Mouse (Mus musculus) midbrain, embryonic 12.5 days (tissue): ENCODE measurements at regions not wholly inside any gene's neighbourhood (a gene's known extent, or its start where the extent isn't known, plus 50 kb on each side); places are given as distances from the start of the nearest gene placed in this dataset.

Experiments
- ATAC-seq: fragments of 200-750 bp; cut with Nextera tagmentation; 2 replicates; pipeline ENCODE4 v1.8.0; 2017; ENCODE audit warnings: low read depth, moderate TSS enrichment, moderate library complexity; ENCODE audit not compliant: low FRiP score
- H3K27ac ChIP-seq: fragments of 300-500 bp; sonication (generic); replicated peaks from 2 replicates; pipeline ENCODE4 v1.5.1; 2016; ENCODE audit warnings: mild to moderate bottlenecking
- H3K27me3 ChIP-seq: fragments of 300-500 bp; sonication (generic); 2 replicates; pipeline ENCODE4 v1.6.1; 2016; ENCODE audit warnings: mild to moderate bottlenecking
- H3K36me3 ChIP-seq: fragments of 300-500 bp; sonication (generic); 2 replicates; pipeline ENCODE4 v1.6.1; 2016
- H3K4me1 ChIP-seq: fragments of 300-500 bp; sonication (generic); 2 replicates; pipeline ENCODE4 v1.6.1; 2016
- H3K4me2 ChIP-seq: fragments of 300-500 bp; sonication (generic); replicated peaks from 2 replicates; pipeline ENCODE4 v1.6.1; 2016; ENCODE audit warnings: mild to moderate bottlenecking, moderate library complexity
- H3K4me3 ChIP-seq: fragments of 300-500 bp; sonication (generic); 2 replicates; pipeline ENCODE4 v1.5.1; 2016; ENCODE audit warnings: mild to moderate bottlenecking
- H3K9ac ChIP-seq: fragments of 300-500 bp; sonication (generic); replicated peaks from 2 replicates; pipeline ENCODE4 v1.6.1; 2016; ENCODE audit warnings: mild to moderate bottlenecking, moderate library complexity
- H3K9me3 ChIP-seq: fragments of 300-500 bp; sonication (generic); 2 replicates; pipeline ENCODE4 v1.6.1; 2016; ENCODE audit warnings: mild to moderate bottlenecking
- WGBS: fragments of 180-500 bp; shearing (Covaris S2); methylation state at CpG from one replicate; pipeline ENCODE4 v1.1.7; 2016; 5-methylcytosine and 5-hydroxymethylcytosine counted together

GRCm38 (mm10) chr19:14835629-14836028 is 237.8 kb upstream of the Tle4 start:
- no peak for ATAC-seq
- H3K27me3 ChIP-seq = no peaks in the 10 kb centered on the region
- WGBS = 39% methylated on average over 8 of the region's 8 CpGs
- no peaks in the 10 kb centered on the region for H3K4me1 ChIP-seq
- no peak overlapping the region for H3K4me3 ChIP-seq
- H3K4me2 ChIP-seq = no peak overlapping the region
- no peak overlapping the region for H3K9ac ChIP-seq
- no peaks in the 10 kb centered on the region for H3K9me3 ChIP-seq
- H3K36me3 ChIP-seq = no peaks in the 10 kb centered on the region
- no peak overlapping the region for H3K27ac ChIP-seq

DNA sequence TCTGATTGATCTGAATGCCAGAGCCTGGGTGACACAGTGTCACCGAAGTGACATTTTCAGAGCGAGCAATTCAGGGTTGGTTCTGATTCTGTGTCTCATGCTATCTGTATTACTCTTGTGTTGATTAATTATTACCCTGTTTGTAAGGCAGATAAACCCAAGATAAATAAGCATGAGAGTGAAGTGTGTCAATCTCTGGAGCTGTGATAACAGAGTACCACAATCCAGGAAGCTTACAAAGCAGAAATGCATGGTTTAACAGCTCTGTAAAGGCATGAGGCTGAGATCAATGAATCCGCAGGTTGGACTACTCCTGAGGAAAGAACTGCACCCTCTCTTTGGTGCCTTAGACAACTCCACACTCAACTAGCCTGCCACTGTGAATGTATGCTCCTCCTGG is 218.5 kb upstream of the Tle4 start:
- Histone ChIP-seq H3K9me3 (no peaks in the 10 kb centered on the region), H3K36me3 (no peaks in the 10 kb centered on the region), H3K4me1 (no peaks in the 10 kb centered on the region), H3K27ac (no peak overlapping the region), H3K4me3 (no peak overlapping the region), H3K4me2 (no peak overlapping the region), H3K27me3 (peaks cover 7% of the 10 kb centered on the region), H3K9ac (no peak overlapping the region)
- ATAC-seq = no peak
- WGBS = 77% methylated on average over 3 of the region's 3 CpGs

DNA sequence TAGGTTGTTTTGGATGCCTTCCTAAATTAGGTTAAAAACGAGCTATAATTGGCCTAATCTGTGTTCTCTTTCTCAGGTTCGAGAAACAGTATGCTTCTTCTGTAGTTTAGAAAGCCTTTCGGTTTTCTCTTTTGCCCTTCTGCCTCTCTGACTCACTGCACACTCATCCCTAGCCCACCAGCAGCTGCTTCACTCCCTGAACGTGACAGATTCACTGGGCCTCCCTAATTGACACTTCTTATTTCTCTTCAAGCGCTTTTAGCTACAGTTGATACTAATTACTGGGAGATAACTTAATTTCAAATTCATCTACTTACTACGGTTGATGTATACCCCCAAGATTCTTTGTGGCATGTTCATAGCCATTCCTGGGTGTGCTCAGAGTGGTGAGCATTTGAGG is 208.9 kb upstream of the Tle4 start:
- H3K36me3 ChIP-seq = no peaks in the 10 kb centered on the region
- H3K27me3 ChIP-seq = peaks cover 3% of the 10 kb centered on the region; the same call in 1 of the 2 replicates
- no peak overlapping the region for H3K4me2 ChIP-seq
- H3K4me1 ChIP-seq = peaks cover 13% of the 10 kb centered on the region
- ATAC-seq = no peak
- no peak overlapping the region for H3K27ac ChIP-seq
- 65% methylated on average over 6 of the region's 6 CpGs for WGBS
- H3K4me3 ChIP-seq = no peak overlapping the region
- no peaks in the 10 kb centered on the region for H3K9me3 ChIP-seq
- no peak overlapping the region for H3K9ac ChIP-seq

GRCm38 (mm10) chr19:14802909-14803650 is 205.2 kb upstream of the Tle4 start:
- Histone ChIP-seq H3K9me3 (no peaks in the 10 kb centered on the region), H3K4me2 (0 out of 2 replicates have a peak overlapping the region, but pooled peaks have one; percentile 1), H3K27ac (peak overlapping the region; percentile 31; the same call in 1 of the 2 replicates), H3K27me3 (peaks cover 10% of the 10 kb centered on the region), H3K4me3 (no peak overlapping the region), H3K36me3 (no peaks in the 10 kb centered on the region), H3K9ac (no peak overlapping the region), H3K4me1 (peaks cover 13% of the 10 kb centered on the region)
- WGBS = 13% methylated on average over 5 of the region's 5 CpGs
- peak; percentile 41; the same call in 1 of the 2 replicates for ATAC-seq

GRCm38 (mm10) chr19:14801669-14802068 is 203.8 kb upstream of the Tle4 start:
- WGBS = 78% methylated on average over 8 of the region's 8 CpGs
- peaks cover 10% of the 10 kb centered on the region for H3K27me3 ChIP-seq
- H3K27ac ChIP-seq = no peak overlapping the region
- no peak overlapping the region for H3K9ac ChIP-seq
- no peak overlapping the region for H3K4me3 ChIP-seq
- H3K4me2 ChIP-seq = no peak overlapping the region
- ATAC-seq = no peak
- H3K4me1 ChIP-seq = peaks cover 13% of the 10 kb centered on the region
- H3K36me3 ChIP-seq = no peaks in the 10 kb centered on the region
- no peaks in the 10 kb centered on the region for H3K9me3 ChIP-seq

DNA sequence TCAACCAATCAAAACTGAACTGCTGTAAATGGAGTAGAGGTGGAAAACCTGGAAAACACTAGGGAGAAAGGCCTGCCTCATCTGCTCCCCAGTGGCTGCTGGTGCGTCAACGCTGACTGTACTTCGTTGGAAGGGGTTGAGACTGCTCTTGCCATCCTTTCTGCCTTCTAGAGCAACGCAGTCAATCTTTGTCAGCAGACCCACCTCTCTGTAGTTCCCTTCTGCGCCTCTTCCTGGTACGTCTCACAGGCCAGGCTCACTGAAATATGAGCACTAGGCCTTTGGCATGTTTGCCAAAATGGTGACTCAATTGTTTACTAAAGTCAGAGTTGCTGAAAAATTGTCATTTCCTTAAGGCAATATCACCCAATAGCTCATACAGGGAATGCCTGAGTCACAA is 201.2 kb upstream of the Tle4 start:
- H3K27me3 ChIP-seq = peaks cover 11% of the 10 kb centered on the region
- H3K9ac ChIP-seq = no peak overlapping the region
- no peaks in the 10 kb centered on the region for H3K36me3 ChIP-seq
- H3K4me2 ChIP-seq = no peak overlapping the region
- H3K27ac ChIP-seq = no peak overlapping the region
- H3K4me3 ChIP-seq = no peak overlapping the region
- WGBS = 93% methylated on average over 6 of the region's 6 CpGs
- no peaks in the 10 kb centered on the region for H3K9me3 ChIP-seq
- peaks cover 13% of the 10 kb centered on the region for H3K4me1 ChIP-seq
- no peak for ATAC-seq

GRCm38 (mm10) chr19:14798417-14798816 is 200.6 kb upstream of the Tle4 start:
- WGBS = 64% methylated on average over 7 of the region's 7 CpGs
- ATAC-seq = no peak

GRCm38 (mm10) chr19:14795910-14796309 is 198.1 kb upstream of the Tle4 start:
- Histone ChIP-seq H3K9me3 (no peaks in the 10 kb centered on the region), H3K4me2 (no peak overlapping the region), H3K27me3 (peaks cover 22% of the 10 kb centered on the region), H3K9ac (no peak overlapping the region), H3K4me1 (0 out of 2 replicates have a peak, but pooled peaks cover 3% of the 10 kb centered on the region), H3K27ac (no peak overlapping the region), H3K4me3 (no peak overlapping the region), H3K36me3 (no peaks in the 10 kb centered on the region)
- WGBS = 89% methylated on average over 5 of the region's 5 CpGs
- ATAC-seq = no peak

More at GRCm38 (mm10) chr19:14798417-14798816, 200.6 kb upstream of the Tle4 start:
- Histone ChIP-seq H3K4me2 (no peak overlapping the region), H3K4me3 (no peak overlapping the region), H3K9me3 (no peaks in the 10 kb centered on the region), H3K9ac (no peak overlapping the region), H3K36me3 (no peaks in the 10 kb centered on the region), H3K4me1 (peaks cover 11% of the 10 kb centered on the region), H3K27ac (no peak overlapping the region), H3K27me3 (peaks cover 15% of the 10 kb centered on the region)

DNA sequence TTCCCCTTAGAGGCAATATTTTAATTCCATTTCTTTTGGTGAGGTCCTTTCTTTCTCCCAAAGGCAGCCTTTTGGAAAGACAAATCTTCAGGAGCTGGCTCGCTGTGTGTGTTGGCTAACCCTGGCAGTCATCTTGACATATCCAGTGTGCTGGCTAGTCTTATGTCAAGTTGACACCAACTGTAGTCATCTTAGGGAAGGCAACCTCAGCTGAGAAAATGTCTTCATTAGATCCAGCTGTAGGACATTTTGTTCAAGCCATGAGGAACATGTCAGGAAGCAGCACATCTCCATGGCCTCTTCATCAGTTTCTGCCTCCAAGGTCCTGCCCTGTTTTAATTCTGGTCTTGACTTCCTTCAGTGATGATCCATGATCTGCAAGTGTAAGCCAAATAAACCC is 192.1 kb upstream of the Tle4 start:
- Histone ChIP-seq H3K4me3 (no peak overlapping the region), H3K9ac (no peak overlapping the region), H3K27ac (no peak overlapping the region), H3K27me3 (peaks cover 19% of the 10 kb centered on the region), H3K9me3 (no peaks in the 10 kb centered on the region), H3K4me1 (peaks cover 3% of the 10 kb centered on the region; the same call in 1 of the 2 replicates), H3K4me2 (no peak overlapping the region), H3K36me3 (no peaks in the 10 kb centered on the region)
- no peak for ATAC-seq
- WGBS = 100% methylated on average over 1 of the region's 1 CpGs

DNA sequence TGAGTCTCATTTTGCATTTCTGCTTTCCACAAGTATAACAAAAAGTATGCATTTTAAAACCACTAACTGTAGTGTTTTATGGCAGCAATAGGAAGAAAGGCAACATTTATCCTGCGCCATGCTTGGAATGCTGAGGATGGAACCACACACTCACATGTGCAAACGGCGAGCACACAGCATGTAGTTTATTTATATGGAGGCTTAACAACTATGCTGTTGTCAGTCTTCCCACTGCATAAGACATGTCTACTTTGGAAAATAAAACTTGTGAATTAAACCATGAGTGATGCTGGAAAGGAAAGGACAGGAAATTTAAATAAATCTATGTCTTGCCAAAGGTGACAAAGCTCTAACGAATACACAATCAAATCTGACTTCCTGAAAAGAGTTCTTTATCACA is 190.8 kb upstream of the Tle4 start:
- ATAC-seq = no peak
- Histone ChIP-seq H3K4me2 (no peak overlapping the region), H3K4me3 (no peak overlapping the region), H3K9ac (no peak overlapping the region), H3K36me3 (no peaks in the 10 kb centered on the region), H3K9me3 (no peaks in the 10 kb centered on the region), H3K27me3 (peaks cover 15% of the 10 kb centered on the region), H3K27ac (no peak overlapping the region), H3K4me1 (peaks cover 3% of the 10 kb centered on the region; the same call in 1 of the 2 replicates)
- 90% methylated on average over 4 of the region's 4 CpGs for WGBS

GRCm38 (mm10) chr19:14786868-14787267 is 189.0 kb upstream of the Tle4 start:
- 82% methylated on average over 8 of the region's 8 CpGs for WGBS
- Histone ChIP-seq H3K4me3 (no peak overlapping the region), H3K4me2 (no peak overlapping the region), H3K36me3 (no peaks in the 10 kb centered on the region), H3K9ac (no peak overlapping the region), H3K4me1 (no peaks in the 10 kb centered on the region; the same call in 1 of the 2 replicates), H3K9me3 (no peaks in the 10 kb centered on the region), H3K27me3 (peaks cover 7% of the 10 kb centered on the region; the same call in 1 of the 2 replicates), H3K27ac (no peak overlapping the region)
- ATAC-seq = no peak

DNA sequence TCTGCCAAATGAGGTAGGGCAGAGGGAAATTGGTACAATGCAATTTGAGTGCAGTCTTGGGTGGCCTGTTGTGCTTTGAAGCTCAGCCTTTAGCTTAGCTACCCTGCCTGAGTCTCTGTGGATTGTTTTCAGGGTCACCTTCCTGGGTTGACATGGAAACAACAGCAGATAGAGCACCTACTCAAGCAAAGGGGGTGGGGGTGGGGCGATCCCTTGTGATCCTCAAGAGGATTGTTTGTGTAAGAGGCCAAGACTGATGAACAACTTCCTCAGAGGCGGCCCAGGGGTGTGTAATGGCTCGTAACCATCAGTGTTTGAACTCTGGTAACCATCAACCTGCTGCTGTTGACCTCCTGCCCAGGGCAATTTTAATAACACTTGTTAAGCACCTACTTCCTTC is 187.8 kb upstream of the Tle4 start:
- peaks cover 7% of the 10 kb centered on the region; the same call in 1 of the 2 replicates for H3K27me3 ChIP-seq
- H3K4me1 ChIP-seq = no peaks in the 10 kb centered on the region; the same call in 1 of the 2 replicates
- H3K9me3 ChIP-seq = no peaks in the 10 kb centered on the region
- H3K9ac ChIP-seq = no peak overlapping the region
- H3K4me3 ChIP-seq = no peak overlapping the region
- H3K27ac ChIP-seq = no peak overlapping the region
- no peak overlapping the region for H3K4me2 ChIP-seq
- H3K36me3 ChIP-seq = no peaks in the 10 kb centered on the region
- WGBS = 39% methylated on average over 3 of the region's 3 CpGs
- ATAC-seq = no peak
